Mouse (Mus musculus) right cerebral cortex, postnatal 4 days (tissue): ENCODE data around the gene 9130213A22Rik.

Source experiments
- DNase-seq: peaks from one replicate; pipeline ENCODE4 v3.0.0-alpha.2; 2022

The 9130213A22Rik gene

DNA sequence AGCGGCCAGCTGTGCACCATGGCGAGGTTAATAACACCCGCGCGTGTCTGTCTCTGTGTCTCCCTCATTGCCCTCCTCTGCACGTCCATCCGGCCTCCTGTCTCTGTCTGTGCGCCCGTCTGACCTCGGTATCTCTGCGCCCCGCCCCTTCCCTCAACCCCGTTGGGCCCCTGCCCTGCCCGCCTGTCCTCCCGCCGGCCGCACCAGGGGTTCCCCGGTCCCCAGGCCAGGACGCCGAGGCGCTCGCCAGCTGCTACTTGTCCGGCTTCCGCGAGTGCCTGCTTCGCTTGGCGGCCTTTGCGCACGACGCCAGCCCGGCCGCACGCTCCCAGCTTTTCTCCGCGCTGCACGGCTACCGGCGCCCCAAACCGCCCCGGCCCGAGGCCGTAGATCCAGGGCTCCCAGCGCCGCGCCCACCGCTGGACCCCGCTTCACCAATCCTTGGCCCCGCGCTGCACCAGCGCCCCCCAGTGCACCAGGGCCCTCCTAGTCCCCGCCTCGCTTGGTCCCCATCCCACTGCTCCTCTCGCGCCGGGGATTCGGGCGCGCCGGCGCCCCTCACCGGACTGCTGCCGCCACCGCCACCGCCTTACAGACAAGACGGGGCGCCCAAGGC, at the start of gene 9130213A22Rik:
9130213A22Rik (minus strand) TSS at position 254 of the 616 bp plus-strand sequence.
- DNase-seq = peak; percentile 86

DNA sequence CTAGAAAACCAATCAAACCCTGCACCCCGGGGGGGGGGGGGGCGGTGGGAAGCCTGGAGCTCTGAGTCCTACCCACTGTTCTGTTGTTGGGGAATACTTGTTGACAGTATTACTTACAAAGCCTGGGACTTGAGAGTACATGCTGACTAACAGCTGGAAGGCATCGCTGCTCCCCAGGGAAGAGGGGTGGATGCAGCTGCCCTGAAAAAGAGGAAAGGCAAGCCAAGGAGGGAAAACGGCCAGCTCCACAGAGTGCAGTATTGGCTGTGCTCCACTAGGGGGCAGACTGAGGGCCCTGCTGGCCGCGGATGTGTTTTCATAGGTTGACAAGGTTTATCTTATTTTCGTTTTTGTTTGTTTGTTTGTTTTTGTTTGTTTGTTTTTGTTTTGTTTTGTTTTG, 49.2 kb upstream of the 9130213A22Rik start:
- DNase-seq = peak; percentile 65

DNA sequence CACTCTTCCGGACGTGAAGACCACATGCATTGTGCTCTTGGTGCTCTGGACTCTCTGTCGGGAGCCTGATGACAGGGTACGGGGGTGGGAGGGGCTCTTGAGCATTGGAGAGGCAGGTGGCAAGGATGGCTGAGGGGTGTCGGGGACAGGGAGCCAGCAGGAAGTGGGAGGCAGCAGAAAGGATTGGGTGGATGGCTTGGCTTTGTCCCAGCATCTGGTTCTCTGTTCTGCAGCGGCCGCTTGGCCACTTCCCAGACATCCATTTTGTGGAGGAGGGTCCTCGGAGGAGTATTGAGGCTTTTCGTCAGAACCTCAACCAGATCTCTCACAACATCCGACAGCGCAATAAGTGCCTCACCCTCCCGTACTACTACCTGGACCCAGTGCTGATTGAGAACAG, 46.9 kb upstream of the 9130213A22Rik start:
- no peak for DNase-seq

DNA sequence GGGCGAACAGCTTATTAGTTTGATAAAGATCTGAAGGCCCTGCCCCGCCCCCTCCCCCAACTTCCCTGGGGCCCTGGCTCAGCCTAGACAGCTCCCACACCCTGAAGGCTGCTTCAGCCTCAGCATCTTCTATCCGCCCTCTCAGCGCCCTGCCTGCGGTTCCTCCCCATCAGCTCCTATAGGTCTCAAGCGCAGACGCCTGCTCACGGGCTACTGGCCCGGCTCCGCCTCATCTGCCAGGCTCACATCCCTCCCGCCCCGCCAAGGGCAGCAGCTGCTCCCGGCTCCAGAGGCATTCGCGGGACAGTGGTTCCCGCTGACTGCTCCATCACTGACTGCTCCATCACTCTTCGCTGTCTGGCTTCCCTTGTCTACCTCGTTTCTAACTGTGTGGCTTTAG, 34.4 kb upstream of the 9130213A22Rik start, which contains the start of gene Alox12b:
Alox12b (plus strand) TSS at position 190 of the 400 bp plus-strand sequence.
- DNase-seq = no peak

DNA sequence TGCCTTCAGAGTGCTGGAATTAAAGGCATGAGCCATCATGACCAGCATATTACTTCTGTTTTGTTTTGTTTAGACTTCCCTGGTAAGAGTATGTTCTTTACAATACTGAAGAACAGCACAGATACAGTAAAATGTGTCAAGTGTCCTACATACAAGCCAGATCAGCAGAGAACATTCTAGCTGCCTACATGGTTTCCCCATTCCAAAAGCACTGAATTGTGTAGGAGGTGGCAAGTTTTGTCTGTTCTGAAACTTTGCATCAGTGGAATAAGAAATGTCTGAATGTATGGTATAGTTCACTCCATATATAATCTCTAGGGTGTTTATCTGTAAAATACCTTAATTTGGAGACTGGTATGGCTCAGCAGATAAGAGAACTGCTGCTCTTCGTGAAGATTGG, 33.0 kb upstream of the 9130213A22Rik start:
- DNase-seq = no peak

DNA sequence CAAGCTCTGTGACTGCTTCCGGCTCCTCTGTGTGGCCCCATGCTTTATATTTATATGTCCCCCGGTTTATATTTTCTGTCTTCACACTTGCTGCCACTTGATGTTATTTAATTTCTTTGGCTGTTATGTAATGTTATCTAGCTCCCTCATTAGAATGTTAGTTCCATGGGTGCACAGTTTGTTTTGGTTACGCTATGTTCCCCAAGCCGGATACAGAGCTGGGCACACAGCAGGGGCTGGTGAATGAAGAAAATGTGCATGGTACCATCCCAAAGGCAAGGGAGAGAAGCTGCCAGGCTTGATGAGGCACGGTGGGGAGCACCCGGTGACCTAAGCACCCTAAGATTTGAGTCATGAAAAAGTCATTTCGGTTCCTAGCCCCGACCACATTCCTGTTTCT, 31.4 kb upstream of the 9130213A22Rik start:
- no peak for DNase-seq

DNA sequence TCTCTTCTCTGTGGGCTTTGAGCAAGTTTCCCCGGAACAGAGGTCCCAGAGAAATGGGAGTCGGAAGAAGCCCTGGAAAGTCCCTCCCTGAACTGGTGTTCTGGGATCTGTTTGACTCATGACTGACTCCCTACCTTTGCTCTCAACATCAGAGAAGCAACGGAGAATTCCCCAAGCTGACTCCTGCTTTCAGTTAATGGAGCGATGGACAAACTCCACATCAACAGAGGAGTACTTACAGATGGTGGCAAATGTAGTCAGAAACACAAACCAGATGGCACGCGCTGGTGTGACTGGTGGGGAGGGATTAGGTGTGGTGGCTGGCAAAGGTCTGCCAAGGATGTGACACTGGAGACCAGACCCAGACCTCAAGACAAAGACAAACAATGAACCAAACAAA, 28.6 kb upstream of the 9130213A22Rik start:
- no peak for DNase-seq

DNA sequence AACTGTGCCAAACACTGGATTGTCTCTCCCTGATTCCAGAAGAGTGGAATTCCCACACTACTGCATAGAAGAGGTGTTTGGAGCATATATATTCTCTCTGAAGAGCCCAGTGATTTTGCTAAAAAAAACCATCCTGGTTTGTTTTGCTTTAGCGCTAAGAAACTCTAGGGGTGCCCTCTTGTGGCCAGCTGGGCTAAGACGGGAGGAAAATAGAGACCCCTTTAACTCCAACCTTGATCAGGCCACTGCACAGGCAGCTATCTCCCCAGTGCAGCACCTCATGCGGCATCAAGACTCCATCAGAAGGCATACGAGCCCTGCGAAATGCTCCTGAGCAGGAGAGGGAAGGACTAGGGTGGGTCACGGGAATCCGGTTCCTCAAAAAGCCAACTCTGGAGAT, 28.1 kb upstream of the 9130213A22Rik start:
- DNase-seq = peak; percentile 80

DNA sequence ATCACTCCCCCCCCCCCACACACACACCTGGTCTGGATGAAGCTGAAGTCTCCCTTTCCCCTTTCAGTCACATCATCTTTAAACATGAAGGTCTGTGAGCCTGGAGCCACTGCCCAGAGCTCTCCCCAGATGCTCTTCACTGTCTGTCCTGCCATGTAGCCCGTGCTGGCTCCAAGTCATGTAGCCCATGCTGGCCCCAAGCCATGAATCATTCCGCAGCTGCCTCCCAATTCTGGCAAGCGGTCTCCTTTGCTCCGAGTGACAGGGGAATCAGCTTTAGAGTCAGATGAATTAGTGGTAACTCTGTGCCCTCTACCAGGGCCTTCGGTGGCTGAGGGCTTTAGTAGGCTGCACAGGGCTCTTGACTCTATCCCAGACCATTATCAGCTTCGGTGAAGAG, 27.3 kb upstream of the 9130213A22Rik start:
- DNase-seq = peak; percentile 29

DNA sequence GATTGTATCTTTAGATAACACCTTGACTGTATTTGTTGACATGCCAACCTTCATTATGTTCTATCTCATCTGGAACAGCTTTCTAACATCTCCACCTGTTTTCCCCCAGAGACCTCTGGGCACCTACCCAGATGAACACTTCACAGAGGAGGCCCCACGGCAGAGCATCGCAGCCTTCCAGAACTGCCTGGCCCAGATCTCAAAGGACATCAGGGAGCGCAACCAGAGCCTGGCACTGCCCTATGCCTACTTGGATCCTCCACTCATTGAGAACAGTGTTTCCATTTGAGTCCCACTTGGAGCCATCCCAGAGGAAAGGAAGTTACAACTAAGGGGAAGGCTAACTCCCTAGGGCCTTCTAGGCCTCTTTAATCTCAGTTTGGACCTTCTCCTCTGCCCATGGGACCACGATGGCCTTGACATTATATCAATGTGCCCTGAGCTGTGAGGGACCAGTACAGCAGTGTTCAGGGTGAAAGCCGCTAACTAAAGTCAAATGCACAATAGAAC, 26.1 kb upstream of the 9130213A22Rik start:
- no peak for DNase-seq

DNA sequence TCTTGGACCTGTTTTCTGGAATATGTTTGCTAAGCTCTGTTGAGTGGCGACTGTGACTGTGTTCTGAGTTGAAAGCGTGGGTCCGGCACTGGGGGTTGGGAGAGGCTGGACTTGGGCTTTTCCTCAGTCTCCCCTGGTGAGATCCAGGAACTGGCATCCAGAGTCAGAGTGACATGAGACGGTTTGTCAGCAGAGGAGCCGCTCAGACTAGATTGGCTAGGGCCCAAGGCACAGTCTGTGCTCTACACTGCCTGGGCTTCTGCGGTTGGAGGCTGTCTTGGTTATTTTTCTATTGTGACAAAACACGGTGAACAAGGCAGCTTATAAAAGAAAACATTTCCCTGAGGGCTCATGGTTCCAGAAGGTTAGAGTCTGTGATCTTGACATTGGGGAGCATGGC, 25.2 kb upstream of the 9130213A22Rik start:
- DNase-seq = no peak

DNA sequence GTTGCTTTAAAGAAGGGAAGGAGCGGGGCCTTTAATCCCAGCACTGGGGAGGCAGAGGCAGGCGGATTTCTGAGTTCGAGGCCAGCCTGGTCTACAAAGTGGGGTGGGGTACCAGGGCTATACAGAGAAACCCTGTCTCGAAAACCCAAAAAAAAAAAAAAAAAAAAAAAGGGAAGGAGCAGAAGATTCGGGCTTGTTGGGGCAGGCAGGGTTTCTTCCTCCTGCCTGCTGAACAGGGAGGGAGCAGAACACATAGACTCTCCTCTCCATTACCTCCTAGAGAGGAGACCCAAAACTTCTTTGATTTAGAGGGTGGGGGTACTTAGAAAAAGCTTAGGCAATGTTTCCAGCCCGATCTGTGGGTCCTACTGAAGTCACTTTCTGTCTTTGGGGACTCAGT, 13.0 kb upstream of the 9130213A22Rik start:
- no peak for DNase-seq

DNA sequence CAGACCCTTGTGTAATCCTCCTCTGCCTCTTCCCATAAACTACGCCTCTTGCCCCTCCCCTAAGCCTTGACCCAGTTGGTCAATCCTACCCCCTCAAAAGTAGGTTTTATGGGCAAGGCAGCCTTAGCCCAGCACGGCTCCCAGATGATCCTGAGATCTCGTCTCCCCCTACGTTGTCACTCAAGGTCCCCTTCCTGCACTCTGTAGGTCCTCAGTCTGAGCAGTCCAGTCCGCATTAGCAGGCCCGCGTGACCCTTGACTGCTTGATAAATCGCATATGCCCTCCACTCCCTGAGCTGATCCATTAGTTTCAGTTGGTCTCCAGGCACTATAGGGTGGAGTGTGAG, 12.2 kb upstream of the 9130213A22Rik start:
- no peak for DNase-seq

DNA sequence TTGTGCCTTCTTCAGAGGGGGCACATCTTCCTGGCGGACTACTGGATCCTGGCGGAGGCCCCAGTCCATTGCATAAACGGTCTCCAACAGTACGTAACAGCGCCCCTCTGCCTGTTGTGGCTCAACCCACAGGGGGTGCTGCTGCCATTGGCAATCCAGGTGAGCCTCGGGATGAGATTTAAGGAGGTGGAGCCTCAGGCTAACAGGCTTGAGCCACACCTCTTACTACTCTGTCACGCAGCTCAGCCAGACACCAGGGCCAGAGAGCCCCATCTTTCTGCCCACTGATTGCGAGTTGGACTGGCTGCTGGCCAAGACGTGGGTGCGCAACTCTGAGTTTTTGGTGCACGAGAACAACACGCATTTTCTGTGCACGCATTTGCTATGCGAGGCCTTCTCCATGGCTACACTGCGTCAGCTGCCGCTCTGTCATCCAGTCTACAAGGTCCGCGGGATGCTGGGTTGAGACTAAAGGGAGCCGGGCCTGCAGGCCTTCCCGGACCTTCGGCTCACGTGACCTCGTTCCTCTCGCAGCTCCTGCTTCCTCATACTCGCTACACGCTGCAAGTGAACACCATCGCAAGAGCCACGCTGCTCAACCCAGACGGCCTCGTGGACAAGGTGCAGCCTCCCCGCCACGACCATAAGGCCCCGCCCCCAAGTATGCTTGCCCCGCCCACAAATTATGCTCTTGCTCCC, 11.7 kb upstream of the 9130213A22Rik start:
- DNase-seq = peak; percentile 71

DNA sequence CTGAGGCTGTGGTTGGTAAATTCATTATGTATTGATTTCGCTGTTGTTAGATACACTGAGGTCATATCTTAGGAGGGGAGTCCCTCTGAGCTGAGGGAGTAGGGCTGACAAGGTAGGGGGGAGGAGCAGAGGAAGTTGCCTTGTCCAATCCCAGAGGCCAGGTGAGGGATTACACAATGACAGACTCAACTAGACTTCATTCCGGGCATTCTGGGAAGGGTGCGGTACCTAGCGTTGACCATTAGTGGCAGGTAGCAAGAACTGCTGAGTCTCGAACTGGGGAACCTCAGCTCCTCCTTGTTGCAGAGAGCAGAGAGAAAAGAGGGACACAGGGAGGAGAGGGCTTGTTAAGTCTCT, 11.2 kb upstream of the 9130213A22Rik start:
- no peak for DNase-seq

DNA sequence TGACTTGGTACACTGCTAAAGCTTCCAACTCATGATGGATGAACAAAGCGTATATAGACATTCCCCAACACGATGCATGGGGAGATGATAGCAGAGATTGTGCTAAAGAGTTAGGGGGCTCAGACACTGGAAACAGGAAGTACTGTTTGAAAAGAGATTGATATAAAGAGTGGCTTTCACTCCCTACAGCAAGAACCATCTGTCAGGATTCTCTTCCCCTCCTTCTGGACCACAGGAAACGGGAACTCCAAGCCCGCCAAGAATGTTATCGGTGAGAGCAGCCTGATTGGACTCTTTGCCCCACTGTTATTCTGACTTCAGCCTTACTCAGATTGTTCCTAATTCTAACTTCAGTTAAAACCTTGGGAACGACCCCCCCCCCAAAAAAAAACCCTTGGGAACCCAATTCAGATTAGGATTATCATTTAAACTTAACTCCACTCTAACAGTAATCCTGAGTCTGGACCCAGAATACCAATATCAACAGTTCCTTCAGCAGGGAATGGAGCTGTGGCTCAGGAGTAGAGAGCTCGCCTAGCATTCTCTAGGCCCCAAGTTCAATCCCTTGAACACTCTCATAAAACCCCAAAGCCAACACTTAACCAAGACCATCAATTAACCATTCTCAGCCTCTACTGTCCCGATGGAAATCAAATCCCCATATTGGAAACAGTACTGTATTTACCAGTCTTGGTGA, 6.2 kb upstream of the 9130213A22Rik start:
- no peak for DNase-seq

DNA sequence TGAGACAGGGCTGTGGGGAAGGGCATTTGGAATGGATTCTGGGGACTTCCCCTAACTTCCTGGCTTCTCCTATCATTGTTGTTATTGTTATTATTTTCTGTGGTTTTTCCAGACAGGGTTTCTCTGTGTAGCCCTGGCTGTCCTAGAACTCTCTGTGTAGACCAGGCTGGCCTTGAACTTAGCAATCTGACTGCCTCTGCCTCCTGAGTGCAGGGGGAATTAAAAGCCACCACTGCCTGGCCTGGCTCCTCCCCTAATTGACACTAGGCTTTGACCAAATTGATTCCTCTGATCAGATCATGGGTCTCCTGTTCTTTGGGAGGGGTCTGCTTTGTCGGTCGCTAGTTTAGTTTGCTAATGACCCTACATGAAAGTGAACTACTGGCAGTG, 4.3 kb upstream of the 9130213A22Rik start:
- no peak for DNase-seq

DNA sequence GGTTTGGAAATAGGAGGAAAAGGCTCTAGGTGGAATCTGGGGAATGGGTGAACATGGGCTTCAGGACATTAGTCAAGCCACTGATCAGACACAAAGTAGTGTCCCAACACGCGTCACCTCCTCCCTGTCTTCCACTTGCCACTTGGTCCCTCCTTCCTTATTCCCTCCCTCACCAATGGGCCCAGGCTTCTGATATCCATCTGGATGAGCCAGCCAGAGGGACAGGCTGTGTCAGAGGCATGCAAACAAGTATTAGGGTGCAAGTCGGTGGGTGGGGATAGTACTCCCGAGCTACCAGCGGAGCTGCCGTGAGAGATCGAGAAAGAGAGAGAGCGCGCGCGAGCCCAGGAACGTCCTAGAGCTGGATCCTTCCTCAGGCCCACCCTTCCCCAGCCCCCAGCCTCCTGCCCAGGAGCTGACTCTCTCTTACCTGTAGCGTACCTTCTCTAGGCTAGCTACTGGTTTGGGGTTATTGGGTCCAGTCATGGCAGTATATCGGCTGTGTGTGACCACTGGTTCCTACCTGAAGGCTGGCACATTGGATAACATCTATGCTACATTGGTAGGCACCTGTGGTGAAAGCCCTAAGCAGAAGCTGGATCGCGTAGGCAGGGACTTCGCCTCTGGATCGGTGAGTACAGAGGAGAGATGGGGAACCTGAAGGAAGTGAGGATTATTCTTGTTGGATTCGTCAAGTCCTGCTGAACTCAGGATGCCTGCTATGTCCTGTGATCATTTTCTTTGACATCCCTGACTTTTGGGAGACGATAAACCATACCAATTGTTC, 3.7 kb upstream of the 9130213A22Rik start:
- peak; percentile 38 for DNase-seq

DNA sequence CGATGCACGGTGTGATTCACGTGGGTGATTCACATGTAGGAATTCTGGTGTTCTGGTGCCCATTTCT, 3.3 kb upstream of the 9130213A22Rik start, which contains the start of gene Aloxe3:
Aloxe3 (plus strand) TSS at position 45 of the 67 bp plus-strand sequence.
- no peak for DNase-seq

DNA sequence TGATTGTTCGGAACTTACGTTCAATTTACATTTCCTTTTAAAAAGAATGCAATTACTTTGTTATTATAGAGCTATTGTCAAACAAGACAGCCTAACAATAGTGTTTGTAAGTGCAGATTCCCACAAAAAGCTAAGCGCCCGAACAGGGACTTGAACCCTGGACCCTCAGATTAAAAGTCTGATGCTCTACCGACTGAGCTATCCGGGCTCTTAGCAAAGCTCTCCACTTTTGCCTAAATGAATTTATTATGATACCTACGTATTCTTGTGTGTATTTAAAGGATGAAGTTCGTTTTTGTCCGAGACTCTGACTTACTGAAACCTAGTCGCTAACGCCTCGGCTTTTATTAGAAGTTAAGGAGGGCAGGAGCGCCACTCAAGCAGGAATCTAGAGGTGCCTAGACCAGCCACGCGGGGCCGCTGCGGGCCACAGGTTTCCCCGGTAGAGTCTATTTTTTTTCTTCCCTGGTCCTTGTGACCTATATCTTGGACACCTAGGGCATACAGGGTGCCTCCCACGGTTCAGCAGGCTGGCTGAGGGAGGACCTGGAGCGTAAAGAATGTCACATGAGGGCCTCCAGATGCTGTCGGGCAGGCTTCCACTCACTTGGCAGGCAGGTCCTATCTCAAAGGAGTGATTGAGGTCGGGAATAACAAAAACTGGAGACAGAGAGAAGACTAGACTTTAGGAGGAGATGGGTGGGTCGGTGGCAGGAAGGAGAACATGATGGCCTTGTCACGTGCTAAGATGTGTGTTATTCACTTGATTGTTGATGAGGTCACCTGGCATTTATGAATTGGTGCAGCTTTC, 2.9 kb upstream of the 9130213A22Rik start:
- DNase-seq = peak; percentile 77

DNA sequence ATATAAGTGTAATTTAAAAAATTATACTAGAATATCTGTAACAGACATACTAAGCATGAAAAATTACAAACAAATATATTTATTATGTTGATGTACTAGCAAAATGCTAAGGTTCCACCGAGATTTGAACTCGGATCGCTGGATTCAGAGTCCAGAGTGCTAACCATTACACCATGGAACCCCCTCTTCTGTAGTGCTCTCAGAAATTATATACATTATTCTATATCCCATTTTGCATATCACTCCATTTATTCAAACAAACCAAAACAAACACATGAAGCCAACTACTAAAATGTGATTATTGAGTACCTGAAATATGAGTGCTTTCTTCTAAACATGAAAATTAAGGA, 2.1 kb upstream of the 9130213A22Rik start:
- peak; percentile 67 for DNase-seq

DNA sequence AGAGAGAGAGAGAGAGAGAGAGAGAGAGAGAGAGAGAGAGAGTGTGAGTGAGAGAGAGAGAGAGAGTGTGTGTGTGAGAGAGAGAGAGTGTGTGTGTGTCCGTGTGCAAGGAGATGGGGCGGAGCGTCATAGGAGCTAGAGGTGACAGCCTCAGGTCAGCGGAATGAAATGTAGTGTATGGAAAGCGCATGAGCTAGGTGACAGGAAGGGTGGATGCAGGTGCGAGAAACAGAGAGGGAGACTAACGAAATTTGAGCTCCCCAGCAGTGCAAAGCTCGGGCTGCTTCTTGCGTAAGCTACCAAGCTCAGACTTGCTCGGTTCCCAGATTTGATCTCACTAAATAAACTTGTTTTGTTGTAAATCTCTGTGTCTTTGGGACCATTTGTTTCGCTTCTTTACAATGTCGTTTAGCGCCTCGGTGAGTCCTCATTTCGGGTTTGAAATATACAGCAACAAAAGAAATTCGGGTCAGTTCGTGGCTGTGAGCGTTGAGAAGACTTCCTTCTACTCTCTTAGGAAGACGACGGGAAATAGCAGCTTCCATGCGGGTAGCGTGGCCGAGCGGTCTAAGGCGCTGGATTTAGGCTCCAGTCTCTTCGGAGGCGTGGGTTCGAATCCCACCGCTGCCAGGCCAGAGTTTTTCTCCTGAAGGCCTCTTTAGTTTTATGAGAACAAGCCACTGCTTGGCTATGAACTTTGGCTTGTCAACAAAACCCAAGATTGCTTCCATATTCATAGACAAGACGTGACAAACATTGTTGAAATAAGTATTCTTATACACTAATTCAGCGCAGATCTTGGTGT, 1.5 kb upstream of the 9130213A22Rik start:
- DNase-seq = peak; percentile 93
